Mouse (Mus musculus) G1E (cell line): Measurements from ENCODE around the gene Trnp1. TPM values are rescaled to one million over a fixed set of nuclear protein-coding genes. Genes with fewer than 3 reads are reported as not detected.

Experiments used
- ATAC-seq: 2 replicates; pipeline ENCODE4 v1.8.0; 2016; ENCODE audit warnings: mild to moderate bottlenecking; ENCODE audit not compliant: insufficient number of reproducible peaks, poor library complexity, low FRiP score, severe bottlenecking; ENCODE audit errors: extremely low read depth
- DNase-seq: peaks from one replicate; pipeline ENCODE4 v3.0.0; 2012; ENCODE audit warnings: low spot score
- H3K27me3 ChIP-seq: 2 replicates; pipeline ENCODE4 v1.6.1; 2012; ENCODE audit warnings: mild to moderate bottlenecking, low read length, inconsistent platforms; ENCODE audit not compliant: insufficient read depth
- H3K36me3 ChIP-seq: replicated peaks from 2 replicates; pipeline ENCODE3; 2012; ENCODE audit warnings: mild to moderate bottlenecking, inconsistent platforms
- H3K4me1 ChIP-seq: 2 replicates; pipeline ENCODE4 v1.6.1; 2012; ENCODE audit warnings: low read depth, low read length, inconsistent platforms, mixed read lengths; ENCODE audit not compliant: insufficient read depth
- H3K4me3 ChIP-seq: 2 replicates; pipeline ENCODE4 v1.5.1; 2012; ENCODE audit warnings: low read depth, mild to moderate bottlenecking, inconsistent platforms, low read length, moderate library complexity, mixed read lengths
- H3K9me3 ChIP-seq: replicated peaks from 2 replicates; pipeline ENCODE4 v1.6.1; 2012; ENCODE audit warnings: inconsistent platforms
- CTCF ChIP-seq: IDR thresholded peaks from 2 replicates; pipeline ENCODE4 v1.5.1; 2012; ENCODE audit warnings: low read depth, low read length, inconsistent platforms, mixed read lengths
- GATA1 ChIP-seq: IDR thresholded peaks from 2 replicates; pipeline ENCODE4 v1.6.1; 2012; ENCODE audit warnings: borderline replicate concordance, low read length, inconsistent platforms, mixed read lengths
- GATA2 ChIP-seq: IDR thresholded peaks from 2 replicates; pipeline ENCODE4 v1.6.1; 2012; ENCODE audit warnings: low read depth, low read length, inconsistent platforms, borderline replicate concordance
- POLR2AphosphoS5 ChIP-seq: IDR thresholded peaks from 2 replicates; pipeline ENCODE4 v1.6.1; 2012; ENCODE audit warnings: low read depth, low read length, inconsistent platforms; ENCODE audit not compliant: insufficient replicate concordance
- TAL1 ChIP-seq: conservative IDR thresholded peaks from 2 replicates; pipeline ENCODE4 v1.6.1; 2012; ENCODE audit warnings: low read depth, low read length, inconsistent platforms, mixed read lengths
- polyA plus RNA-seq: library from polyadenylated mRNA; stranded (reverse); fragments of >175 nt; gene quantifications from 2 replicates; pipeline ENCODE4 v1.2.3, GENCODE M21; 2012
- total RNA-seq, 2 experiments: library from RNA; stranded (forward) in 1 of 2; stranded (reverse) in 1 of 2; fragments of 200-1000 nt in 1 of 2; fragments of >200 nt in 1 of 2; fragmentation: Nextera tagmentation in 1 of 2; gene quantifications; 2 replicates each; pipeline ENCODE4 v1.2.3; 2014 to 2017

Trnp1 gene
- total and polyA plus RNA-seq, 3 experiments = 0.16 TPM; not detected in 2

DNA sequence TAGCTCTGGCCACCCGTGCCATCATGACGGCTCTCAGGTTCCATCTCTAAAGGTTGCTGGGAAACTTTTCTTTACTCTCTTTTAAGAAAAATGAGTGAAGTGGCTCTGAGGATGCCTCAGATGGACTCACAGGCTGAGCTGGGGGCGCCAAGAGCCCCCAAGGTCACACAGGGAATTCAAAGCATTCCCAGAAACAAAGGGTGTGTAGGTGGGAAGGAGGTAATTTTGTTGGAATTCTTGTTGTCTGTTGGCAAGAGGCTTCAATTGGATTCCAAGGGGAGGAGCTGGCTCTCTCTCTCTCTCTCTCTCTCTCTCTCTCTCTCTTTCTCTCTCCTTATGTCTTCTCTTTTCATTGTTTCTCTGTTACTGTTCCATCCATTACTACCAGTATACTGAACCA is 56.2 kb downstream of the Trnp1 start:
- Histone ChIP-seq H3K36me3 (no peaks in the 10 kb centered on the region), H3K4me3 (no peak overlapping the region), H3K27me3 (peaks cover 44% of the 10 kb centered on the region), H3K9me3 (no peaks in the 10 kb centered on the region), H3K4me1 (peaks cover 2% of the 10 kb centered on the region; the same call in 1 of the 2 replicates)
- TF ChIP-seq GATA1 (no peak), TAL1 (no peak), POLR2AphosphoS5 (no peak), GATA2 (no peak), CTCF (no peak)
- no peak for DNase-seq
- no peak for ATAC-seq

Other genes starting within 250 kb of the Trnp1 start
- gene Sytl1, start 235.4 kb downstream of the Trnp1 start, total RNA-seq (2014; fragmentation: Nextera tagmentation) = 1.2 and 2.5 TPM in 2 replicates
- gene Sytl1, start 235.4 kb downstream of the Trnp1 start, total RNA-seq (2017) = 0.05 and 0.35 TPM in 2 replicates
- gene Sytl1, start 235.4 kb downstream of the Trnp1 start, polyA plus RNA-seq = 1.4 and 1.7 TPM in 2 replicates
- gene Tmem222, start 220.8 kb downstream of the Trnp1 start, total RNA-seq (2014; fragmentation: Nextera tagmentation) = 33.5 and 34.3 TPM in 2 replicates
- 25.2 and 30.3 TPM in 2 replicates for gene Tmem222, start 220.8 kb downstream of the Trnp1 start, total RNA-seq (2017)
- 30.3 and 30.8 TPM in 2 replicates for gene Tmem222, start 220.8 kb downstream of the Trnp1 start, polyA plus RNA-seq
- gene Wdtc1, start 145.1 kb downstream of the Trnp1 start, total RNA-seq (2014; fragmentation: Nextera tagmentation) = 24.5 and 32.3 TPM in 2 replicates
- 6.9 and 7.1 TPM in 2 replicates for gene Wdtc1, start 145.1 kb downstream of the Trnp1 start, total RNA-seq (2017)
- 53.4 and 61.4 TPM in 2 replicates for gene Wdtc1, start 145.1 kb downstream of the Trnp1 start, polyA plus RNA-seq
- gene Slc9a1, start 128.8 kb downstream of the Trnp1 start, total RNA-seq (2014; fragmentation: Nextera tagmentation) = 27.3 and 30.2 TPM in 2 replicates
- 5.3 and 7.3 TPM in 2 replicates for gene Slc9a1, start 128.8 kb downstream of the Trnp1 start, total RNA-seq (2017)
- gene Slc9a1, start 128.8 kb downstream of the Trnp1 start, polyA plus RNA-seq = 37.0 and 44.6 TPM in 2 replicates
- not detected in 2 replicates for gene Tent5b, start 18.4 kb downstream of the Trnp1 start, total RNA-seq (2014; fragmentation: Nextera tagmentation)
- not detected in 2 replicates for gene Tent5b, start 18.4 kb downstream of the Trnp1 start, total RNA-seq (2017)
- not detected in 2 replicates for gene Tent5b, start 18.4 kb downstream of the Trnp1 start, polyA plus RNA-seq
- not detected in 2 replicates for gene Kdf1, start 20.4 kb upstream of the Trnp1 start, total RNA-seq (2014; fragmentation: Nextera tagmentation)
- 0.06 TPM in 1 of 2 replicates, not detected in the other for gene Kdf1, start 20.4 kb upstream of the Trnp1 start, total RNA-seq (2017)
- not detected in 2 replicates for gene Kdf1, start 20.4 kb upstream of the Trnp1 start, polyA plus RNA-seq
- 150 and 160 TPM in 2 replicates for gene Nudc, start 47.4 kb upstream of the Trnp1 start, total RNA-seq (2014; fragmentation: Nextera tagmentation)
- gene Nudc, start 47.4 kb upstream of the Trnp1 start, total RNA-seq (2017) = 181 and 220 TPM in 2 replicates
- 629 and 697 TPM in 2 replicates for gene Nudc, start 47.4 kb upstream of the Trnp1 start, polyA plus RNA-seq
- gene Nr0b2, start 54.8 kb upstream of the Trnp1 start, total RNA-seq (2014; fragmentation: Nextera tagmentation) = not detected in 2 replicates
- not detected in 2 replicates for gene Nr0b2, start 54.8 kb upstream of the Trnp1 start, total RNA-seq (2017)
- 0.04 TPM in 1 of 2 replicates, not detected in the other for gene Nr0b2, start 54.8 kb upstream of the Trnp1 start, polyA plus RNA-seq
- gene Gpatch3, start 76.2 kb upstream of the Trnp1 start, total RNA-seq (2014; fragmentation: Nextera tagmentation) = 1.9 and 3.8 TPM in 2 replicates
- gene Gpatch3, start 76.2 kb upstream of the Trnp1 start, total RNA-seq (2017) = 13.6 and 18.7 TPM in 2 replicates
- gene Gpatch3, start 76.2 kb upstream of the Trnp1 start, polyA plus RNA-seq = 9.9 and 11.2 TPM in 2 replicates
- gene Gpn2, start 85.8 kb upstream of the Trnp1 start, total RNA-seq (2014; fragmentation: Nextera tagmentation) = 2.3 and 10.9 TPM in 2 replicates
- gene Gpn2, start 85.8 kb upstream of the Trnp1 start, total RNA-seq (2017) = 10.2 and 14.0 TPM in 2 replicates
- gene Gpn2, start 85.8 kb upstream of the Trnp1 start, polyA plus RNA-seq = 46.7 and 58.2 TPM in 2 replicates
- gene Sfn, start 103.6 kb upstream of the Trnp1 start, total RNA-seq (2014; fragmentation: Nextera tagmentation) = 1.4 and 3.4 TPM in 2 replicates
- 0.41 and 0.66 TPM in 2 replicates for gene Sfn, start 103.6 kb upstream of the Trnp1 start, total RNA-seq (2017)
- gene Sfn, start 103.6 kb upstream of the Trnp1 start, polyA plus RNA-seq = 1.3 and 2.4 TPM in 2 replicates
- 9.6 and 11.7 TPM in 2 replicates for gene Zdhhc18, start 151.6 kb upstream of the Trnp1 start, total RNA-seq (2014; fragmentation: Nextera tagmentation)
- 4.4 and 5.3 TPM in 2 replicates for gene Zdhhc18, start 151.6 kb upstream of the Trnp1 start, total RNA-seq (2017)
- 11.1 and 11.6 TPM in 2 replicates for gene Zdhhc18, start 151.6 kb upstream of the Trnp1 start, polyA plus RNA-seq
- gene Pigv, start 174.1 kb upstream of the Trnp1 start, total RNA-seq (2014; fragmentation: Nextera tagmentation) = 13.2 and 15.4 TPM in 2 replicates
- 5.6 and 5.7 TPM in 2 replicates for gene Pigv, start 174.1 kb upstream of the Trnp1 start, total RNA-seq (2017)
- 11.4 and 12.7 TPM in 2 replicates for gene Pigv, start 174.1 kb upstream of the Trnp1 start, polyA plus RNA-seq